Mouse (Mus musculus) erythroid progenitor cell, adult 5-6 weeks (primary cell): ENCODE results near the gene Nhp2. TPM values are rescaled to one million over a fixed set of nuclear protein-coding genes. Genes with fewer than 3 reads are reported as not detected.
"Not testable (repeated sequence)": the region's sequence is repeated elsewhere in the genome, so short reads cannot be mapped to it uniquely, and the experiment has no call there.

Experiments used
- ATAC-seq: replicated peaks from 2 replicates; pipeline ENCODE4 v1.8.0; 2016; ENCODE audit warnings: moderate number of reproducible peaks, mild to moderate bottlenecking, moderate TSS enrichment, inconsistent platforms; ENCODE audit not compliant: poor library complexity, low FRiP score, severe bottlenecking
- total RNA-seq, 2 experiments: library from RNA; stranded (forward) in 1 of 2; stranded (reverse) in 1 of 2; fragments of 150-400 nt in 1 of 2; fragments of 186-747, 209-891 nt in 1 of 2; gene quantifications; 2 replicates each; pipeline versions ENCODE4 v1.2.3 to v1.2.4; 2015 to 2017; ENCODE audit warnings: low replicate concordance in 2 of 2

The Nhp2 gene
- total RNA-seq, 2 experiments from 2014 or later, result 14.8 to 15.9 TPM

GRCm38 (mm10) chr11:51650691-51651515 is 31.4 kb downstream of the Nhp2 start, which contains the start of the genes N4bp3 and D930048N14Rik:
Gene N4bp3, minus strand, starts transcription at chr11:51650842.
Gene D930048N14Rik, plus strand, starts transcription at chr11:51650954.
- ATAC-seq, result no peak

- ATAC-seq, result no peak
Measured at GRCm38 (mm10) chr11:51652889-51653418, 33.4 kb downstream of the Nhp2 start.

DNA sequence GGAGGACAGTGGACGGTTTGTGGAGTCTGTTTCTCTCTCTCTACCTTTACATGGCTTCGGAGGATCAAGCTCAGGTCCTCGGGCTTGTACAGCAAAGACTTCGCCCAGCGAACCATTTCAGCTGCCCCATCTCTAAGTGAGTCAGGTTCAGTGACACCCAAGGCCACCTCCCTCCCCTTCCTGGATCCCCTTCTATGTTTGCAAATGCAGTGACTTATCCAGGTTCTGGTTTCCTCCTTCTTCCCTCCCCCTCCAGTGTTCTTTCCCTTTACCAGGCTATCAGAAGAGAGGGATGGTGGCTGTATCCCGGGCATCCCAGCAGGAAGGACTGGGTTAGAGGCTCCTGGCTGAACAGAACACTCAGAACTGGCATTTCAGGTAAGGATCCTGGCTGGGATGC is 34.2 kb downstream of the Nhp2 start:
- no peak for ATAC-seq

GRCm38 (mm10) chr11:51654891-51655290 is 35.4 kb downstream of the Nhp2 start:
- no peak for ATAC-seq

DNA sequence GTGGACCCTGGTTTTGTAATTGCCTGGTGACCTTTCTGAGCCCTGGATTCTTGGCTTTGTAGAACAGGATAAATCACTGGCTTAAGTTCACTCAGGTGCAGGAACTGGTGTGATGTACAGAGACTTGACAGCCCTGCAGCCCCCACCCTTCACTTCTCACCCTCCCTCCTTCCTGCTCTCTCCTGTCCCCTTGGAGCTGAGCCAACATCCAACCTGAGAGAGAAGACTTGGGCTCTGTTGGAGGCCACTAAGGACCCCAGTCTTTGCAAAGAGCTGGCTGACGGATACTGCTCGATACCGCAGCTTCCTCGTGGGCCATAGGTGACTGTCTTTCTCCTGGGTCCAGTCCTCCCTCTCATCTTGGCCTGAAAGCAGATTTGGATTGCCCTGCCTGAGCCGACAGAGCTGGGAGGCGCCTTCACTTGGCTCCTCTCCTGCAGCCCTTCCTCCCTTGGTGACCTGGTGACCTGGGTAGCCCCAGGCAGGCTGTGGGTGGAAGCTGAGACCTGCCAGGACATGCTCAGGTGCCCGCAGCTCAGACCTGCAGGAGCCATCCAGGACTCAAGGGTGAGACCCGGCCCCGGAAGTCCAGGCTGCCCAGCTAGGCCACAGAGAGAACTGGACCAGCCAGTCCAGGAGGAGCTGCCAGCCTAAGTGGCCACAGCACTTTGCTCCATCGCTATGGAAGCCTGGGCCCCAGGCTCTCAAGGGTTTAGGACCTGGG is 37.4 kb downstream of the Nhp2 start:
- no peak for ATAC-seq

- ATAC-seq, result no peak
Measured at GRCm38 (mm10) chr11:51658291-51658690, 38.8 kb downstream of the Nhp2 start.

GRCm38 (mm10) chr11:51658705-51659104 is 39.2 kb downstream of the Nhp2 start:
- peak; percentile 88 for ATAC-seq

- ATAC-seq, result no peak
Measured at GRCm38 (mm10) chr11:51661867-51662365, 42.4 kb downstream of the Nhp2 start.

DNA sequence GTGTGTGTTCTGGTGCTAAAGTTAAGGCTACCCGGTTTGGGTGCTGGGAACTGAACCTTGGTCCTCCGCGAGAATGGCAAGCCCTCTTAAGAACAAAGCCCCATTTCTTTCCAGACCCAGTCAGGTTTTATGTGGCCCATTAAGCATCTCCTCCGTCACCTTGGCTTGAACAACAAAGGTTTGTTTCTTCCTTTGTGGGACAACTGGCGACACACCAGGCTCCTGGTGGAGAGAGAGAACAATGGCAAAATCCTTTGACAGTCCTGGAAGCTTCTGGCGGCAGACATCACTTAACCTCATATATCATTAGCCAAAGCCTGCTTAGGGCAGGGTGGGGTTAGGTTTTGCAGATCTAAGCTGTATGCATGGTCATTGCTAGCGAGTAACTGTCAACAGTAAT is 43.1 kb downstream of the Nhp2 start:
- ATAC-seq, result no peak

- ATAC-seq, result not testable (repeated sequence)
Measured at GRCm38 (mm10) chr11:51664747-51665146, 45.2 kb downstream of the Nhp2 start.

DNA sequence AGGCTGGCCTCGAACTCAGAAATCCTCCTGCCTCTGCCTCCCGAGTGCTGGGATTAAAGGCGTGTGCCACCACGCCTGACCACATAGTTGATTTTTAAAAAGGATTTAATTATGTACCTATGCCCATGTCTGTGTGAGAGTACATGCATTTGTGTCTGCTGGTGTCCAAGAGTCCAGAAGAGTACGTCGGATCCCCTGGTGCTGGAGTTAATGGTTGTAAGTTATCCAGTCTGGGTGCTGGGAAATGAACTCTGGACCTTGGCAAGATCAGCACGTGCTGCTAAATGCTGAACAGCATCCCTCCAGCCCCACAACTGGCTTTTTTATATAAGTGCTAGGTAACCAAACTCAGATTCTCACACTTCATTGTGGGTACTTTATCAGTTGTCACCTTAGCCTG is 51.3 kb downstream of the Nhp2 start:
- ATAC-seq, result no peak

- no peak for ATAC-seq
Measured at GRCm38 (mm10) chr11:51671376-51671775, 51.8 kb downstream of the Nhp2 start.

DNA sequence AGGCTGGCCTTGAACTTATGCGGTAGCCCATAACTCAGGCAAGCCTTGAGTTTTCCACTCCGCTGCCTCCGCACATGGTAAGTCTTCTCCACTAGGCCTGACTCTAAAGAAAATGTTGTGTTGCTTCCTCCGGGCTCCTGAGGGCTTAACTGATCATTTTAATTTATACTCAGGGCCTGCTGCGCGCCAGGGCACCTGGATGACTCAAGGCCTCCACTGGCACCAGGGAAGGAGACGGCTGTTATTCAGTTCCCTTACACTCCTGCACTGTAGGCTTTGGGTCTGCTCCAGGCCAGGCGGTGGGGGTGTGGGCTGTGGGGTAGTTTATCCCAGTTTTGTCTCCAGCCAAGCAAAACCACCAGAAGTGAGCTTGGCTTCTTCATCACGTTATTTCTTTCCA is 53.8 kb downstream of the Nhp2 start:
- ATAC-seq, result no peak

Other genes starting within 250 kb of the Nhp2 start
- 3.6 and 17.2 TPM in 2 replicates for gene Phykpl, start 35.0 kb upstream of the Nhp2 start, total RNA-seq (2015; ENCODE audit: low replicate concordance)
- 6.5 and 10.4 TPM in 2 replicates for gene Phykpl, start 35.0 kb upstream of the Nhp2 start, total RNA-seq (2017; ENCODE audit: low replicate concordance)
- 250 and 265 TPM in 2 replicates for gene Hnrnpab, start 12.9 kb upstream of the Nhp2 start, total RNA-seq (2015; ENCODE audit: low replicate concordance)
- 313 and 505 TPM in 2 replicates for gene Hnrnpab, start 12.9 kb upstream of the Nhp2 start, total RNA-seq (2017; ENCODE audit: low replicate concordance)
- gene Rmnd5b, start 16.2 kb downstream of the Nhp2 start, total RNA-seq (2015; ENCODE audit: low replicate concordance), result 8.6 and 10.5 TPM in 2 replicates
- 2.1 and 14.6 TPM in 2 replicates for gene Rmnd5b, start 16.2 kb downstream of the Nhp2 start, total RNA-seq (2017; ENCODE audit: low replicate concordance)
- gene N4bp3, start 31.1 kb downstream of the Nhp2 start, total RNA-seq (2015; ENCODE audit: low replicate concordance), result not detected in 2 replicates
- gene N4bp3, start 31.1 kb downstream of the Nhp2 start, total RNA-seq (2017; ENCODE audit: low replicate concordance), result 2.1 TPM in 1 of 2 replicates, not detected in the other
- not detected in 2 replicates for gene D930048N14Rik, start 31.2 kb downstream of the Nhp2 start, total RNA-seq (2015; ENCODE audit: low replicate concordance)
- gene D930048N14Rik, start 31.2 kb downstream of the Nhp2 start, total RNA-seq (2017; ENCODE audit: low replicate concordance), result not detected in 2 replicates
- gene 0610009B22Rik, start 69.1 kb downstream of the Nhp2 start, total RNA-seq (2015; ENCODE audit: low replicate concordance), result 15.1 and 21.3 TPM in 2 replicates
- 1.9 and 9.8 TPM in 2 replicates for gene 0610009B22Rik, start 69.1 kb downstream of the Nhp2 start, total RNA-seq (2017; ENCODE audit: low replicate concordance)
- gene Sec24a, start 143.9 kb downstream of the Nhp2 start, total RNA-seq (2015; ENCODE audit: low replicate concordance), result 4.7 and 11.7 TPM in 2 replicates
- 2.2 and 2.5 TPM in 2 replicates for gene Sec24a, start 143.9 kb downstream of the Nhp2 start, total RNA-seq (2017; ENCODE audit: low replicate concordance)
- gene Sar1b, start 144.0 kb downstream of the Nhp2 start, total RNA-seq (2015; ENCODE audit: low replicate concordance), result 32.7 and 43.2 TPM in 2 replicates
- 12.3 and 12.7 TPM in 2 replicates for gene Sar1b, start 144.0 kb downstream of the Nhp2 start, total RNA-seq (2017; ENCODE audit: low replicate concordance)
- gene Jade2, start 237.9 kb downstream of the Nhp2 start, total RNA-seq (2015; ENCODE audit: low replicate concordance), result 4.3 and 4.6 TPM in 2 replicates
- 5.6 and 5.9 TPM in 2 replicates for gene Jade2, start 237.9 kb downstream of the Nhp2 start, total RNA-seq (2017; ENCODE audit: low replicate concordance)